Mouse (Mus musculus) embryo, embryonic 10 days (tissue): ENCODE measurements around the gene Hsf5.

Experiments
- DNase-seq: peaks from one replicate; pipeline ENCODE4 v3.0.0-alpha.2; 2015; ENCODE audit warnings: low spot score

Gene Hsf5

DNA sequence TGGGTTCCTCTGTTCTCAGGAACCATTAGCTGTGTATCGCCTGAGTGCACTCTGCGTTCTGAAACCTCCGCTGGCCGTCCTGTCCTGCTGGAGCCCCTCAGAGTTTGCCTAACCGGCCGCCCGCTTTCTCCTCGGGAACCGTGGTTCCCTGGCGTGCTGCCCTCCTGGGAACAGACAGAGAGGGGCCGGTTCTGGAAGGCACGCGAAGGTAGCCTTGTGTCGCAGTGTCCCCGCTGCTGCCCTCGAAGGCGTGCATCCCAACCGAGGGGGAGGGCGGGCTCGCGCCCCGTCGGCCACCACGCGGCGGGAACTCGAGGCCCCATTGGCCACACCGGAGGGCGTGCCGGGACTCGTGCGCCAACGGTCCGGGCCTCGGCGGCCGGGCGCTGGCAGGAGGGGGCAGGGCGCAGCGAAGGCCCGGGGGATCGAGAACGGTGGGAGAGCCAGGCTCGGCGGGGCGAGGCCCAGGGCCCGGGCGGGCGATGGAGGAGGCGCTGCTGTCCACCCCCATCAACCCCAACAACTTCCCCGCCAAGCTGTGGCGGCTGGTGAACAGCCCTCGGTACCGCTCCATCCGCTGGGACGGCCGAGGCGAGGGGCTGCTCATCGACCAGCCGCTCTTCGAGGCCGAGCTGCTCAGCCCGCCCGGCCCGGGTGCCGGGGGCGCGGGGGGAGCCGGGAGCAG, at the start of gene Hsf5:
Gene Hsf5, plus strand, starts transcription at position 375 of the 685 bp plus-strand sequence.
- no peak for DNase-seq

GRCm38 (mm10) chr11:87568255-87568953, 48.6 kb upstream of the Hsf5 start, which contains the start of gene Sept4:
TSS of gene Sept4 (plus strand) at chr11:87568903.
- DNase-seq: no peak

DNA sequence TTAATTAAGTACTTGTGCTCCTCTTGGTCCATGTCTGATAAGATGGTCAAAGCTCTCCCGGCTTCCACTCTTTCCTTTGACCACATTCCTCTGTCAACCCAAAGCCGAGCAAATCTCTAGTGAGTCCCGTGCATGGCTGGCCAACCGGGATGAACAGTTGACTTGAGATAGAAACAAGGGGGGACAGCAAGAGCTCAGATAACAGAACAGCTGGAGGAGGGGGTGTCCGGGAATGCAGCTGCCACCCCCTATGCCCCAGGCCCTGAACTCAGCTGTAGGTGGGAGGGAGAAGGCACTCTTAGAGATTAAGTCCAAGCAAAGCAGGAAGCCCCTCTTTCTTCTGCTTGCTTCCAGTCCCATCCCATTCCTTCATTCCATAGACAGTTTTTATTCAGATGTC, 46.2 kb upstream of the Hsf5 start:
- DNase-seq: no peak

DNA sequence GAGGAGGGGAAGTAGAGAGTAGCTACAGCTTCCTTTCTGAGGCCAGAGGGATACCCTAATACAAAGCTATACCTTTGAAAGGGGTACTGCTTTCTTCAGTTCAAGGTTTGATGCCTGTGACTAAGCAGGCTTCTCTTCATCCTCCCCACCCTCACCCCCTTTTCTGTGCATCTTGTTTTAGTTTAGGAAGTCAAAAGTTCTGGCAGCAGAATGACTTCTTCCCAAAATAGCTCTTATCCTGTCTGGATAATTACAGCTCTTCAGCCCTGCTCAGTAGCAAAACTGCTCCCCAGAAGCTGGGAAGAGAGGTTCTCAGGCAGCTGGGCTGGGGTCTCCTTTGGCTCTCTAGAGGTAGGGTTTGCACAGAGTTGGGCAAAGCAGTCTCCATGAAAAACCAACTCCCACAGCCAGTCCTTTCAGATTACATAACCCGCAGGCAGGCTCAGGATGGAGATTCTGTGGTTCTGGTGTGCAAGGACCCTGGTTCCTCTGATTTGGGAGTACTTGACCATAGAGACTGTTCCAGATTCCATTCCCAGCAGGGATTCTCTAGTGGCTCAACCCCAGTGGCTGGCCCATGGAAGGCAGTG, 45.5 kb upstream of the Hsf5 start:
- no peak for DNase-seq

- no peak for DNase-seq
These were observed 43.2 kb upstream of the Hsf5 start for GRCm38 (mm10) chr11:87573751-87574150.

DNA sequence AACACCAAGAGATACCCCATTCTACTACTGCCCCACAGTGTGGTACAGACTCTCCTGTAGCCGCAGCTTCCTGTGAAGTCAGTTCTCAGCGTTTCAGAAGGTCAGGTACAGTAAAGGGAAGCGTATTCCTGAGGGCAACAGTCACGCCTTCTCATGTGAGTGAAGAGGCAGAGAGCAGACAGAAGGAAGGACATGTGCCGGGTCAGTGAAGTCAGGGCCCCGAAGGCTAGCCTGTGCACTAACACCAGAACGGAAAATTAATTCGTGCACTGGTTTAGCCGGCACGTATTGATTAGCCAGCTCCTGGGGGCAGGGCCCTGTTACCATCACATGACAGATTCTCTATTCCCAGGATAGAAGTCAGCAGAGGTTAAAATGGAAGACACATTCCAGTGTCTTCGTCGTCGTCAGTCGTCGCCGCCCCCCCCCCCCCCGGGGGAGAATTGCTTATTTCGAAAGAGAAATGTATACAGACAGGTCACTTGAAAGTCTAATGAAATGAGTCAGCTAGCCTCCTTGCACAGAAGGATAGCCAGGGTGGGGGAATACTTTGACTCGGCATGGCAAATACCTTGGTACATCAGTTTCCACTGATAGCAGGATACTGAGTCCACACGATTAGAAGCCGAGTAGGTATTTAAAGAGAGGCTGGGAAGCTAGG, 42.3 kb upstream of the Hsf5 start:
- DNase-seq: no peak

DNA sequence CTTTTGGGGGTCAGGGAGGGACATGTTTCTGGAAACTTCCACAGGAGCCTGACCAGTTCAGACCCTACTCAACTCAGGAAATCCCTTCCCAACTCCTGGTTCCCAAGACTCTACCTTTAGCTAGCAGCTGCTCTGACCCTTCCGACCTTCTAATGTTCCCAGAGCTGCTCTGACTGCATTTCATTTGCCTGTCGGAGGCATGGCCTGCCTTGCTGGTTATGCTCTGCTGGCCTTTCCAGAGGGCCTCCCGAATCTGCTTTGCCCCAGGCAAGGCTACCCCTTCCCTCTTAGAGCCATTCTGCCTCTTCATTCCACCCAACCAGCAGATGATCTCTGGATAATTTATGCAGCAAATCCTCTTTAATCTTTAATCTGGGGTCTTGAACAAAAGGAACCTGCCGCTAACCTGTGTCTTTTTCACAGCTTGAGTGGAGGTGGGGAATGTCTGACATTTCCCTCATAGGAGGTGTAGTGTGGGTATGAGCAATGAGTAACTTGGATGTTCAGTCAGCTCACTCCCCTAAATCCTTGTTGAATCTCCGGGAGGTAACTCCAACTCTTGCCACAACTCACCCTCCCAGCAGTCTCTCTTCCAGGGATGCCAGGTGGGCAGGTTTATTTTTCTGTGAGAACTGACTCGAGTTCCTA, 39.2 kb upstream of the Hsf5 start:
- peak; percentile 28 for DNase-seq

- DNase-seq: peak; percentile 49
These were observed 38.6 kb upstream of the Hsf5 start for GRCm38 (mm10) chr11:87578249-87578962.

DNA sequence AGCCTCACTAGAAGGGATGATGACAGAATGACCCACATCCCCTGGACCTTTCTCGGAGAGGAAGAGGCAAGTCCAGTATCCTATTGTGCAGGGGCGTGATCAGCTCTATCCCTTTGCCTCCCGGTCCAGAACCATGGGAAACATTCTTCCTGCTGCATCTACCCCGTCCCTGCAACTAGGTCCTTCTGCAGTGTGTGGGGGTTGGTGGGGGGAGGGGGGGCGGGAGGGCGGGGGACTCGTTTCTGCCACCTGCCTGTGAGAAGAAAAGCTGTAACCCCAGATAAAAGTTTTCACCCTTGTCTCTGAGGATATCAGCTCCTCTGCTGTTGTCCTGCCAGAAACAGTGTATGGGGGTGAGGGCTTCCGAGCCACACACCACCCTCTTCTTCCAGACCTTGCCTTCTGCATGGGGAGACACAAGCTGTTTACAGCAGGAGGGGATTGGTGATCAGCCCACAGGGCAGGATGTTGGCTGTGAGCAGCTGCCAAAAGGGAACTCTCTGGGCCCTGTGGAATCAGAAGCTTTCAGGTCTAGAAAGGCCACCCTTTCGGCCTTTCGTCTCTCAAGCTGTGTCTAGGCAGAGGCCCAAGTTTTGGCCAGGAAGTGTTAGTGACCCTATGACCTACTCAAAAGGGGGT, 37.9 kb upstream of the Hsf5 start:
- peak; percentile 26 for DNase-seq

DNA sequence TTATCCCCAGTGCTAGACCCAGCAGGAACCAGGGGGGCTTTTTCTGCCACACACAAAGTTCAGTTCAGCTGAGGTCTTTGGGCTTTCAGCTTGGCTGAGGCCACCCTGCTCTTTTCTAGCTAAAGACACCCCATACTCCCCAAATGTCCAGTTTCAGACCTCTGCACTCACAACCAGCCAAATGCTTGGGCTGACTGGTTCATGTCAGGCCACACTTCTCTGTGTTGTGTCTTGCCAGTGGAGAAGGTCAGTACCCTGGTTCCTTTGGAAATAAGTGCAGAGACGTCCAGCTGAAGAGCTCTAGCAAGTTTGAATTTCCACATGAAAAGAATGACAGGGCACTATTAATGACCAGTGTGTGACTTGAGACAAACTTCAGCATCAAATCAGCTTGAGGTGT, 37.3 kb upstream of the Hsf5 start:
- DNase-seq: no peak

DNA sequence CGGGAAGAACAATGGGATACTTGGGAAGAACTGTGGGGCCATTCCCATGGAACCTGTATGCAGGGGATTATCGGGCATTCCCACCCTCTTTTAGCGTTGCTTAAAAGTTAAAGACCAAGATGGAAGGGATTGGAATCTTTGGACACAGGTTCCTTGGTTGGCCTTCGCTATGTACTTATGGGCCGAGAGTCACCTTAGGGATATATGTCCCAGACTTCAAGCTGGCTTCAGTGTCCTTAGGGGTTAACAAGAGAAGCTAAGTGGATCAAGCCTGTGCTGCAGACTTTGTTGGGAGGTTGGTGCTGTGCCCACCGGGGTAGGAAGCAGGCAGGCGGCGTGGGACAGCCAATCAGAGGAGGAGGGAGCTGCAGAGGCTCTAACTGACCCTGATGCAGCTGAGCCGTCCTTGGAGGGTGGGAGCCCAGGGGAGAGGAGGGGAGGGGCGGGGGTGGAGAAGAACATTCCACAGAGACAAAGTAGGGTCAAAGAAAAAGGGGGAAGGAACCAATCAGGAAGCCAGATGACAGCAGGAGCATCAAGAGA, 36.4 kb upstream of the Hsf5 start:
- no peak for DNase-seq

GRCm38 (mm10) chr11:87581161-87581865, 35.7 kb upstream of the Hsf5 start:
- no peak for DNase-seq

DNA sequence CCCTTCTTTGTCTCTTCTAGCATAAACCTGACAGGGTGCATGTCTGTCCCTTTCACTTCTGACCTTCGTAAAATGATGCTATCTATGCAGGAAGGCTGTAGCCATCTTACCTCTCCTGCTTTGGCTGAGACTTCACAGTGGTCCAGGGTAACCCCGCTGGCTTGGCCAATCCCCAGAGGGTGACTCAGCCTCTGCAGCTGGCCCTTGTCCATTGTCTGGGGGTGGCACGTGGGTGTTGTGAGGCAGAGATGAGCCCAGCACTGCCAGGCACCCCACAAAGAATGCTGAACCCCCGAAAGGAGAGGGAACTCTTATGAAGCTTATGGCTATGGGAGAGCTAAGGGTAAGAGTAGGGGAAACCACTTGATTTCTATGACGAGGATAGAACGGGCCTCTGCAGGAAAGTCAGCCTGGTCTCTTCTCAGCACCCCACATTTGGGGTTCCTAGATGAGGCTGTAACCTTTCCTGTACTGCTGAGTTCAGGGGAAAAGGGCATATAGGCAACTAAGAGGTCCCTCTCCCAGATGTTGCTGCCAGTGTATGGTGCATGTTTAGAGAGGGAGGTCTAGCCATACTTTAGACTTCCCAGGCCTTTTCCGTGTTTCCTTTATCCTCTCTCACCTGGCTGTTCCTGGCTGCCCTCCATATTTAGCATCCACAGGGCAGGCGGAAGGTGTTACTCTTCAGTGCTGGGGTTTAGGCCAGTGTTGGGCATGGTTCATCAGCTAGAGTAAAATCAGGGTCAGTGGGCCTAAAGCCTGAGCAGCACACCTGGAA, 34.8 kb upstream of the Hsf5 start:
- no peak for DNase-seq

- DNase-seq: no peak
These were observed 33.5 kb upstream of the Hsf5 start for GRCm38 (mm10) chr11:87583291-87584034.

DNA sequence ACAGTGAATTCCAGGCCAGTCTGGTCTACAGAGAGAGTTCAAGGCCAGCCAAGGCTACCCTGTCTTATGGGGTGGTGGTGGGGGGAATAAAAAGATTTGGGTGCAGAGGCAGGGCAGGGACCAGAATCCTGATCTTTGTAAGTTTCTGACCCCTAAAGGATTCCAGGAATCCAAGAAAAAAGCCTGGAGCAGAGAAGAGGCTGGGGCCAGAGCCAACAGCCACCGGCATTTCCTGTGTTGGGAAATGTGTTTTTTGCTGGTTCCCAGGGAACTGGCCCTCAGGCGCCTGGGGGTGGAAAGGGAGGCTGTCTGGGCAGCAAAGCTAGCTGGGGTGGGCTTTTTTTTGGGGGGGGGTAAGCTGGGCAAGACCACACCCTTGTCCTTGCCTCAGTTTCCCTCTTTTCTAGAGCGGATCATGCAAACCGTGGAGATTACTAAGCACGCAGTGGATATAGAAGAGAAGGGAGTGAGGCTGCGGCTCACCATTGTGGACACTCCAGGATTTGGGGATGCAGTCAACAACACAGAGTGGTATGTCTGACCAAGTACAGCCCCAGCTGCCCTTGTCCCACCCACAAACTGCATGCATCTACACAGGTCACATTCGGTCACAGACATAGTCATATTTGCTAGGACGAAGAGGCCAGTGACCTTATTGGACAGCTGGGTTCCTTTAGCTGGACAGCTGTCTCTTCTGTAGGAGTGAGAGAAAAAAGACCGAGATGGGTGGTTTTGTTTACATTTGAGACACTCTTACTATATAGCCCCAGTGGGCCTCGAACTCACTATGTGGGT, 32.1 kb upstream of the Hsf5 start:
- no peak for DNase-seq

GRCm38 (mm10) chr11:87587211-87587874, 29.6 kb upstream of the Hsf5 start:
- DNase-seq: no peak

GRCm38 (mm10) chr11:87589605-87590004, 27.4 kb upstream of the Hsf5 start:
- no peak for DNase-seq
